ENCODE assay signal across 12 mouse cellular contexts in genomic region chr10:126953029-126953471, GRCm38 (mm10). TPM values are rescaled to one million over a fixed set of nuclear protein-coding genes. Genes with fewer than 3 reads are reported as not detected.
DNase-seq lines count a peak whose midpoint lies in the region; ATAC-seq lines count a peak whose summit lies in the region.
"Had no signal": no experiment of that assay in that cellular context is flagged by ENCODE, and none has a peak within 500 bp of the region (broad histone marks: within the 10 kb centered on the region; RNA-seq: fewer than 3 reads in every experiment).

No protein-coding gene starts in this region.

- H3K27ac ChIP-seq in forebrain, embryonic 14.5 days (ENCODE audit: low read depth, low read length), result no peak overlapping the region
- H3K27ac ChIP-seq in forebrain, embryonic 13.5 days, result no peak overlapping the region
- H3K27ac ChIP-seq in limb, embryonic 13.5 days, result peak overlapping the region; percentile 59; the same call in 1 of the 2 replicates
- H3K27ac ChIP-seq: forebrain, embryonic 15.5 days had no signal

- H3K9me3 ChIP-seq in forebrain, embryonic 14.5 days (replicated peaks; ENCODE audit: control insufficient read depth, low read length), result no peaks in the 10 kb centered on the region
- H3K9me3 ChIP-seq in forebrain, embryonic 13.5 days (replicated peaks), result no peaks in the 10 kb centered on the region
- H3K9me3 ChIP-seq in limb, embryonic 13.5 days, result no peaks in the 10 kb centered on the region
- H3K9me3 ChIP-seq: forebrain, embryonic 15.5 days had no signal

- no peak overlapping the region for H3K9ac ChIP-seq in forebrain, embryonic 14.5 days (ENCODE audit: low read length)
- no peak overlapping the region for H3K9ac ChIP-seq in forebrain, embryonic 13.5 days
- H3K9ac ChIP-seq in limb, embryonic 13.5 days, result no peak overlapping the region
- H3K9ac ChIP-seq: forebrain, embryonic 15.5 days had no signal

- intact Hi-C loops in left cerebral cortex, postnatal 4 days (cut with DNase I), result no loop called here

- H3K27me3 ChIP-seq in forebrain, embryonic 14.5 days (replicated peaks; ENCODE audit: control insufficient read depth, insufficient read depth, low read length), result no peaks in the 10 kb centered on the region
- H3K27me3 ChIP-seq in forebrain, embryonic 13.5 days, result no peaks in the 10 kb centered on the region
- H3K27me3 ChIP-seq in limb, embryonic 13.5 days, result no peaks in the 10 kb centered on the region
- H3K27me3 ChIP-seq: forebrain, embryonic 15.5 days had no signal

- H3K36me3 ChIP-seq in forebrain, embryonic 14.5 days (ENCODE audit: control insufficient read depth, insufficient read depth, low read length), result no peaks in the 10 kb centered on the region
- H3K36me3 ChIP-seq in forebrain, embryonic 13.5 days (ENCODE audit: poor library complexity, severe bottlenecking), result no peaks in the 10 kb centered on the region
- H3K36me3 ChIP-seq in limb, embryonic 13.5 days, result no peaks in the 10 kb centered on the region
- H3K36me3 ChIP-seq: forebrain, embryonic 15.5 days had no signal

- no peak overlapping the region for H3K4me2 ChIP-seq in forebrain, embryonic 14.5 days (ENCODE audit: low read length)
- H3K4me2 ChIP-seq in forebrain, embryonic 13.5 days, result no peak overlapping the region
- H3K4me2 ChIP-seq in limb, embryonic 13.5 days (replicated peaks), result no peak overlapping the region
- H3K4me2 ChIP-seq: forebrain, embryonic 15.5 days had no signal

- no peak overlapping the region for H3K4me3 ChIP-seq in forebrain, embryonic 14.5 days (ENCODE audit: low read depth, low read length)
- H3K4me3 ChIP-seq in forebrain, embryonic 13.5 days, result no peak overlapping the region
- no peak overlapping the region for H3K4me3 ChIP-seq in limb, embryonic 13.5 days
- H3K4me3 ChIP-seq: forebrain, embryonic 15.5 days had no signal

- peaks cover 10% of the 10 kb centered on the region; the same call in 1 of the 2 replicates for H3K4me1 ChIP-seq in forebrain, embryonic 14.5 days (ENCODE audit: control insufficient read depth, insufficient read depth, low read length)
- H3K4me1 ChIP-seq in forebrain, embryonic 13.5 days, result peaks cover 17% of the 10 kb centered on the region
- peaks cover 37% of the 10 kb centered on the region for H3K4me1 ChIP-seq in limb, embryonic 13.5 days

- peak; percentile 15 for DNase-seq in forebrain, embryonic 14.5 days (ENCODE audit: low spot score)
- DNase-seq in left cerebral cortex, adult 18-20 months (ENCODE audit: low spot score in 2 of 2), result peak; percentile 50 to 71
- no peak for DNase-seq in left cerebral cortex, postnatal 4 days
- DNase-seq in cerebellum, adult 8-10 months, result peak; percentile 81
- DNase-seq in adrenal gland, postnatal 36 days, result no peak
- no peak for DNase-seq in adrenal gland, postnatal 25 days
- DNase-seq: B cell, adult 2 months; lung, postnatal 36 days had no signal

- no peak for ATAC-seq in forebrain, embryonic 14.5 days
- no peak for ATAC-seq in forebrain, embryonic 13.5 days
- ATAC-seq in limb, embryonic 13.5 days (ENCODE audit: low FRiP score, low read depth), result no peak
- ATAC-seq: forebrain, embryonic 15.5 days; inflammation-experienced regulatory T-cells, adult 6 months had no signal

- WGBS in forebrain, embryonic 14.5 days, result 85% methylated on average over 3 of the region's 3 CpGs
- WGBS in forebrain, embryonic 13.5 days, result 88% methylated on average over 3 of the region's 3 CpGs
- 88% methylated on average over 3 of the region's 3 CpGs for WGBS in limb, embryonic 13.5 days

RNA-seq across cellular contexts. Expression of gene Ctdsp2, which starts 25.5 kb away (rescaled TPM):
- 30.2 and 34.5 TPM in 2 replicates for polyA plus RNA-seq in forebrain, embryonic 14.5 days (2014; fragmentation: Nextera tagmentation; extraction: Ambion mirVana)
- polyA plus RNA-seq in forebrain, embryonic 13.5 days (2015; fragmentation: Nextera tagmentation; extraction: Ambion mirVana), result 27.8 and 30.9 TPM in 2 replicates
- total RNA-seq in left cerebral cortex, adult 18-20 months (2021), result 10 to 100 TPM; 81.2 to 83.8 TPM
- 10 to 100 TPM; 57.6 to 61.4 TPM for total RNA-seq in left cerebral cortex, postnatal 4 days (2021)
- 78.2 and 78.9 TPM in 2 replicates for polyA plus RNA-seq in limb, embryonic 13.5 days (2015; fragmentation: Nextera tagmentation; extraction: Ambion mirVana)
- total RNA-seq in adrenal gland, postnatal 36 days (2021), result 100 to 1,000 TPM; 102 to 158 TPM
- total RNA-seq in adrenal gland, postnatal 25 days (2021), result 125 and 197 TPM in 2 replicates

RNA-seq across cellular contexts. Expression of gene Avil, which starts 47.5 kb away (rescaled TPM):
- 0.07 and 0.70 TPM in 2 replicates for polyA plus RNA-seq in forebrain, embryonic 14.5 days (2014; fragmentation: Nextera tagmentation; extraction: Ambion mirVana)
- polyA plus RNA-seq in forebrain, embryonic 13.5 days (2015; fragmentation: Nextera tagmentation; extraction: Ambion mirVana), result 0.15 and 0.19 TPM in 2 replicates
- total RNA-seq in left cerebral cortex, adult 18-20 months (2021), result under 1 TPM; 0.23 to 0.49 TPM
- under 1 TPM; 0.12 to 0.16 TPM for total RNA-seq in left cerebral cortex, postnatal 4 days (2021)
- 0.32 and 0.56 TPM in 2 replicates for polyA plus RNA-seq in limb, embryonic 13.5 days (2015; fragmentation: Nextera tagmentation; extraction: Ambion mirVana)
- 1 to 10 TPM; 2.7 to 4.5 TPM for total RNA-seq in adrenal gland, postnatal 36 days (2021)
- total RNA-seq in adrenal gland, postnatal 25 days (2021), result 3.7 and 3.9 TPM in 2 replicates

RNA-seq across cellular contexts. Expression of gene Atp23, which starts 51.9 kb away (rescaled TPM):
- polyA plus RNA-seq in forebrain, embryonic 14.5 days (2014; fragmentation: Nextera tagmentation; extraction: Ambion mirVana), result 10.0 and 10.6 TPM in 2 replicates
- 9.0 and 9.9 TPM in 2 replicates for polyA plus RNA-seq in forebrain, embryonic 13.5 days (2015; fragmentation: Nextera tagmentation; extraction: Ambion mirVana)
- 10 to 100 TPM in 1 of 2 experiments, 1 to 10 TPM in 1; 8.9 to 11.6 TPM for total RNA-seq in left cerebral cortex, adult 18-20 months (2021)
- 10 to 100 TPM in 1 of 2 experiments, 1 to 10 TPM in 1; 9.6 to 12.4 TPM for total RNA-seq in left cerebral cortex, postnatal 4 days (2021)
- polyA plus RNA-seq in limb, embryonic 13.5 days (2015; fragmentation: Nextera tagmentation; extraction: Ambion mirVana), result 18.9 and 20.5 TPM in 2 replicates
- total RNA-seq in adrenal gland, postnatal 36 days (2021), result 1 to 10 TPM; 5.1 to 9.3 TPM
- total RNA-seq in adrenal gland, postnatal 25 days (2021), result 7.6 and 9.5 TPM in 2 replicates

Comparison
In these comparisons a context has a peak if more than half of its experiments do, and no peak if none do; other contexts are left out.
1. DNase-seq: peak in forebrain, embryonic 14.5 days (single experiment), left cerebral cortex, adult 18-20 months (2 of 2) and cerebellum, adult 8-10 months (single experiment); none in left cerebral cortex, postnatal 4 days (single experiment), adrenal gland, postnatal 36 days (0 of 2) and adrenal gland, postnatal 25 days (single experiment).